Mouse (Mus musculus) midbrain, embryonic 16.5 days (tissue): ENCODE data around the gene Galr3. TPM values are rescaled to one million over a fixed set of nuclear protein-coding genes. Genes with fewer than 3 reads are reported as not detected.

Experiments
- ATAC-seq: fragments of 200-750 bp; cut with Nextera tagmentation; 2 replicates; pipeline ENCODE4 v1.8.0; 2017; ENCODE audit warnings: moderate TSS enrichment
- H3K27ac ChIP-seq: fragments of 300-500 bp; sonication (generic); 2 replicates; pipeline ENCODE4 v1.5.1; 2014; ENCODE audit warnings: mild to moderate bottlenecking, low read length, mixed read lengths
- H3K27me3 ChIP-seq: fragments of 300-500 bp; sonication (generic); 2 replicates; pipeline ENCODE4 v1.6.1; 2014; ENCODE audit warnings: low read depth, low read length, mixed read lengths; ENCODE audit not compliant: control insufficient read depth, insufficient read depth
- H3K36me3 ChIP-seq: fragments of 300-500 bp; sonication (generic); 2 replicates; pipeline ENCODE4 v1.6.1; 2014; ENCODE audit warnings: mild to moderate bottlenecking, low read length, moderate library complexity, mixed read lengths; ENCODE audit not compliant: control insufficient read depth, insufficient read depth
- H3K4me1 ChIP-seq: fragments of 300-500 bp; sonication (generic); 2 replicates; pipeline ENCODE4 v1.6.1; 2014; ENCODE audit warnings: mild to moderate bottlenecking, low read length, mixed read lengths; ENCODE audit not compliant: control insufficient read depth, insufficient read depth
- H3K4me2 ChIP-seq: fragments of 300-500 bp; sonication (generic); 2 replicates; pipeline ENCODE4 v1.6.1; 2014; ENCODE audit warnings: mild to moderate bottlenecking, low read length, mixed read lengths
- H3K4me3 ChIP-seq: fragments of 300-500 bp; sonication (generic); 2 replicates; pipeline ENCODE4 v1.5.1; 2014; ENCODE audit warnings: low read depth, mild to moderate bottlenecking, low read length, moderate library complexity, mixed read lengths
- H3K9ac ChIP-seq: fragments of 300-500 bp; sonication (generic); 2 replicates; pipeline ENCODE4 v1.6.1; 2014; ENCODE audit warnings: low read depth, low read length, mixed read lengths
- H3K9me3 ChIP-seq: fragments of 300-500 bp; sonication (generic); replicated peaks from 2 replicates; pipeline ENCODE4 v1.6.1; 2014; ENCODE audit warnings: mild to moderate bottlenecking, low read length, mixed read lengths; ENCODE audit not compliant: control insufficient read depth, poor library complexity, severe bottlenecking
- WGBS: fragments of 180-500 bp; shearing (Covaris S2); extraction: QIAGEN DNeasy Blood & Tissue Kit; methylation state at CpG from one replicate; pipeline ENCODE4 v1.1.7; 2014; 5-methylcytosine and 5-hydroxymethylcytosine counted together
- microRNA-seq: library from miRNA; unstranded; fragments of <30 nt; microRNA quantifications from one replicate; pipeline ENCODE4, GENCODE M21; 2017
- polyA plus RNA-seq: library from polyadenylated mRNA; unstranded; fragments of >200 nt; fragmentation: Nextera tagmentation; extraction: Ambion mirVana; gene quantifications from 2 replicates; pipeline ENCODE4 v1.2.1, GENCODE M21; 2015

Galr3 gene
- polyA plus RNA-seq, 1 experiment from 2014 or later, result not detected

DNA sequence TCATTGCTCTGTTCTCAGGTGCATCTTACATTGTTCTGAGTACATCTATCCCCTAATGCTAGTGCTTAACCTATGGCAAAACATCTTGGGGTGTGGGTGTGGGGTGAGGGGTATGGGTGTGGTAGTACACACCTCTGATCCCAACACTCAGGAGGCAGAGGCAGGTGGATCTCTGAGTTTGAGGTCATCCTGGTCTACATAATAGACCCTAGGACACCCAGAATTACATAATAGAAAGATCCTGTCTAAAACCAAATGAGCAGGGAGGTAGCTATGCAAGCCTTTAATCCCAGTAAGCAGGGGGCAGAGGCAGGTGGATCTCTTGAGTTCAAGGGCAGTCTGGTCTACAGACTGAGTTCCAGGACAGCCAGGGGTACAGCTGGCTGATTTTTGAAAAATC lies 32.1 kb downstream of the Galr3 start:
- Histone ChIP-seq H3K4me1 (peaks cover 16% of the 10 kb centered on the region), H3K4me3 (no peak overlapping the region), H3K27ac (no peak overlapping the region), H3K9me3 (no peaks in the 10 kb centered on the region), H3K36me3 (peaks cover under 1% of the 10 kb centered on the region; the same call in 1 of the 2 replicates), H3K4me2 (no peak overlapping the region), H3K27me3 (no peaks in the 10 kb centered on the region), H3K9ac (no peak overlapping the region)
- 0 out of 2 replicates have a peak, but pooled peaks have one; percentile 42 for ATAC-seq

DNA sequence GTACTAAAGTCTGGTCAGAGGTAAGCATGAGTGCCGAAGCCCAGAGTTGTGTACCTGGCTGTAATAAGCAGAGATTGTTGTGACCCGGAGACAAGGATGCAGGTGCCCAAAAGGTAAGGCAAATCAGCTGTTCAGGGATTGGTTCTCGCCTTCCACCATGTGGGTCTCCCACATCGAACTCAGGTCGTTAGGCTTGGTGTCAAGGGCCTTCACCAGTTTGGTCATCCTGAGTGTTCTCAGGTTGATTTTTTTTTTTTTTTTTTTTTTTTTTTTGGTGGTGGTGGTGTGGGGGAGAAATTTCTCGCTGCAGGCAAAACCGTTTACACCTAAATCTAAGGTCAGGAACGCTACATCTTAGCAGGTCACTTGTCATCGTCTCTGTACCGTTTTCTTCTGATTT lies 32.8 kb downstream of the Galr3 start:
- Histone ChIP-seq H3K4me2 (peak overlapping the region; percentile 85), H3K9ac (peak overlapping the region; percentile 54), H3K27ac (peak overlapping the region; percentile 75), H3K4me3 (peak overlapping the region; percentile 94), H3K4me1 (peaks cover 16% of the 10 kb centered on the region), H3K36me3 (peaks cover 7% of the 10 kb centered on the region), H3K9me3 (no peaks in the 10 kb centered on the region), H3K27me3 (no peaks in the 10 kb centered on the region)
- 41% methylated on average over 10 of the region's 10 CpGs for WGBS
- ATAC-seq, result no peak

DNA sequence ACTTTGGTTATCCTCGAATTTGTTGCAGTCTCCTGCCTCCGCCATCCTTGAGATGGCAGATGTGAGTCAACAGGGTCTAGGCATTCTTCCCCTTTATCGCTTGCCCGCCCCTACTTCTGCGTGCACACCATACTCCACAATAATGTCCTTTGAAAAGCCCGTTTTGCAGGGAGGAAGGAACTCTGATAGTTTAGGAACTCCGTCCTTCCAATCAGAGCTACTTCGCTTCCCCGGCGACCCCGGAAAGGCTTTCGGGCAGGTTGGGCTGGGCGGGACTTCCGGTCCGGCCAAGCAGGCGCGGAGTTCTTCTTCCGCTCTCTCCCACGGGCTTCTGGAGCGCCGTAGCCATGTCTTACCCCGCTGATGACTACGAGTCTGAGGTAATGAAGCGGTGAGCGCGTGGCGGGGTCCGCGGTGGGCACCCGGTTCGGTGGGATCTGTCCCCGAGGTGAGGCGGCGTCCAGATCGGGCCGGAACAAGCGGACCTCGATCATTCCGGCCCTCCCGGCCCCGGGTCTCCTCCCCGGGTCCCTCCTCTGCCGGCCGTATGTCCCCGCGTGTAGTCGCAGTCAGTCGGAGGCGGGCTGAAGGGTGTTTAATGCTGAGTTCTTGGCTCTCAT lies 33.3 kb downstream of the Galr3 start, which contains the start of gene Eif3l:
TSS of gene Eif3l (plus strand) at position 267 of the 620 bp plus-strand sequence.
- Histone ChIP-seq H3K27me3 (no peaks in the 10 kb centered on the region), H3K4me1 (peaks cover 16% of the 10 kb centered on the region), H3K27ac (peak within 1 kb of the TSS; percentile 75), H3K4me3 (peak within 1 kb of the TSS; percentile 94), H3K36me3 (peaks cover 13% of the 10 kb centered on the region), H3K4me2 (peak within 1 kb of the TSS; percentile 85), H3K9me3 (no peaks in the 10 kb centered on the region), H3K9ac (peak within 1 kb of the TSS; percentile 88)
- peak; percentile 91 for ATAC-seq
- WGBS, result under 1% methylated on average over 49 of the region's 49 CpGs

DNA sequence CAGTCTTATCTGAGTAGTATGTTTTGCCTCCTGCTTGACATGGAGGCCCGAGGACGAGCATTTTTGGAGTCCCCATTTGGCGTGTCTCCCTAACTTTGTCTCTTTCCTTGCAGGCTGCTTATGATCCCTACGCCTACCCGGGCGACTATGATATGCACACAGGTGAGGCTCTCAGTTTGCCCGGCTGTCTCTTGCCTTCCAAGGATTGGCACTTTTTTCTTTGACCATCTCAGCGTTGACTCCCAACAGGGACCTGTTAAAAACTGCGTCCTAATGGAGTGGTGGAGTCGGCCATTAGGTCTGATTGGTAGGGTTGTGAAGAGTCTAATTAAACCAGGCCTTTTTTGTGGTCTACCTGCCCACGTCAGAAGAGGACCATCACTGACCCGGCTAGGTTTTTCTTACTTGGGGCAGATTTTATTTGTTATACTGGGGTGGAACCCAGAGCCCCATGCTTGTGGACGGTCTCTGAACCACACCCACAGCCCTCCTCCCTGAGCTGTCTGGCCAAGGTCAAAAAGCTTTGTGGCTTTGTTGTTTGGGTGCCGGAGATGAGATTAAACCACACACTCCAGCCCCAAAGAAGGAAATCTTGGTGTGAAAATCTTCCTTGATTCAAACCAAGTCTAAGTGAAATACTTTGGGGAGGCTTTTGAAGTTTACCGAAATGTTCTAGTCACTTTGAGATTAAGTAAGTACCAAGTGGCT lies 34.1 kb downstream of the Galr3 start:
- WGBS, result 39% methylated on average over 15 of the region's 15 CpGs
- Histone ChIP-seq H3K4me3 (peak overlapping the region; percentile 94), H3K27ac (no peak overlapping the region)

DNA sequence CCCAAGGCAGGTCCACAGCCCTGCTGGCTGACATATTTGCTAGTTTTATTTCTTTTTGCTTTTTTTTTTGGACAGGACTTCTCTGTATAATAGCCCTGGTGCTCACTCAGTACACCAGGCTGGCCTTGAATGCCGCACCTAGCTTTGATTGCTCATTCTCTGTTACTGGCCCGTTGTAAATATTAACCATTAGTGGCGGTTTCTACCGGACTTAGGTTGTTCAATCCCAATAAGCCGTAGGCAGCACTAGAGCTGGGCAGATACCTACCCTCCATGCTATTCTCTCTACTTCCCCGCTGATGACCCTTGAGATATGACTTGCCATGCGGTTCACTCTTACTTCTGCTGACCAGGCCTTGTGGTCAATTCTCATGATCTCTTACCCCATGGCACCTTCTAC lies 37.9 kb downstream of the Galr3 start:
- Histone ChIP-seq H3K27ac (no peak overlapping the region), H3K4me1 (peaks cover 12% of the 10 kb centered on the region), H3K9ac (no peak overlapping the region), H3K4me2 (no peak overlapping the region), H3K9me3 (no peaks in the 10 kb centered on the region), H3K36me3 (peaks cover 49% of the 10 kb centered on the region), H3K27me3 (no peaks in the 10 kb centered on the region), H3K4me3 (no peak overlapping the region)
- WGBS, result 97% methylated on average over 7 of the region's 7 CpGs
- ATAC-seq, result no peak

More for the DNA sequence above, 34.1 kb downstream of the Galr3 start:
- no peak for ATAC-seq
- Histone ChIP-seq H3K9ac (peak overlapping the region; percentile 88), H3K27me3 (no peaks in the 10 kb centered on the region), H3K36me3 (peaks cover 19% of the 10 kb centered on the region), H3K4me2 (peak overlapping the region; percentile 85), H3K9me3 (no peaks in the 10 kb centered on the region), H3K4me1 (peaks cover 16% of the 10 kb centered on the region)

DNA sequence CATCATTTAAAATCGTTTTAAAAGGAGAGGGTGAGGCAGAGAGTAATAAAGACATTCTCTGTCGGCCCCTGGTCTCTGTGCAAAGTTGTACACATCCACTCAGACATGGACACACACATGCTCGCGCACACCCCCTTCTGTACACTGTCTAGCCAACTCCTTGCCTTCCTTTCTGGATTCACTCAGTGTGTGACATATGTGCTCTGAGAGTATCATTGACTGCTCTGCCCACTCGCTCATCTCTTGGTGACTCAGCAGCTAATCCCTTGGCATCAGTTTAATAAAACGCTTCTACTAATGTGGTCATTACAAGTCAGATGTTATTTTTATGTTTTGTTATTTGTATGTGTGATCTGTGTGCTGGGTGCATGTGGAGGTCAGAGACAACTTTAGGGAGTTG lies 50.6 kb downstream of the Galr3 start:
- Histone ChIP-seq H3K4me1 (no peaks in the 10 kb centered on the region), H3K4me3 (no peak overlapping the region), H3K4me2 (no peak overlapping the region), H3K27me3 (no peaks in the 10 kb centered on the region), H3K9me3 (no peaks in the 10 kb centered on the region), H3K36me3 (peaks cover 47% of the 10 kb centered on the region), H3K27ac (no peak overlapping the region), H3K9ac (no peak overlapping the region)
- 92% methylated on average over 6 of the region's 6 CpGs for WGBS
- ATAC-seq, result no peak

Small RNAs within 50 kb of the gene (microRNA-seq; reads per million reads assigned to microRNA genes)
- 2.6 reads per million, percentile 12 among the genes with 10 or more reads in this experiment for gene Mir6956

Other genes starting within 250 kb of the Galr3 start
- gene Card10, start 238.8 kb upstream of the Galr3 start, polyA plus RNA-seq, result 1.8 and 2.2 TPM in 2 replicates
- 11.4 and 13.6 TPM in 2 replicates for gene Cdc42ep1, start 199.3 kb upstream of the Galr3 start, polyA plus RNA-seq
- gene Lgals2, start 186.4 kb upstream of the Galr3 start, polyA plus RNA-seq, result not detected in 2 replicates
- 46.0 and 46.5 TPM in 2 replicates for gene Gga1, start 164.7 kb upstream of the Galr3 start, polyA plus RNA-seq
- not detected in 2 replicates for gene Gm49510, start 142.2 kb upstream of the Galr3 start, polyA plus RNA-seq
- gene Sh3bp1, start 142.1 kb upstream of the Galr3 start, polyA plus RNA-seq, result 2.2 and 2.7 TPM in 2 replicates
- gene Pdxp, start 128.0 kb upstream of the Galr3 start, polyA plus RNA-seq, result 107 and 126 TPM in 2 replicates
- gene Lgals1, start 115.2 kb upstream of the Galr3 start, polyA plus RNA-seq, result 51.7 and 53.2 TPM in 2 replicates
- 66.3 and 67.6 TPM in 2 replicates for gene Nol12, start 107.0 kb upstream of the Galr3 start, polyA plus RNA-seq
- 40.9 and 48.8 TPM in 2 replicates for gene Triobp, start 94.2 kb upstream of the Galr3 start, polyA plus RNA-seq
- gene H1f0, start 13.4 kb upstream of the Galr3 start, polyA plus RNA-seq, result 167 and 180 TPM in 2 replicates
- gene Ankrd54, start 21.0 kb downstream of the Galr3 start, polyA plus RNA-seq, result 54.4 and 57.8 TPM in 2 replicates
- 165 TPM in 2 replicates for gene Eif3l, start 33.3 kb downstream of the Galr3 start, polyA plus RNA-seq
- gene Micall1, start 67.0 kb downstream of the Galr3 start, polyA plus RNA-seq, result 12.0 and 12.7 TPM in 2 replicates
- gene Polr2f, start 99.1 kb downstream of the Galr3 start, polyA plus RNA-seq, result 266 and 286 TPM in 2 replicates
- gene 1700088E04Rik, start 99.4 kb downstream of the Galr3 start, polyA plus RNA-seq, result 18.8 and 19.1 TPM in 2 replicates
- 3.0 and 3.8 TPM in 2 replicates for gene Sox10, start 123.4 kb downstream of the Galr3 start, polyA plus RNA-seq
- 109 and 110 TPM in 2 replicates for gene Pick1, start 187.3 kb downstream of the Galr3 start, polyA plus RNA-seq
- gene Gm49486, start 187.5 kb downstream of the Galr3 start, polyA plus RNA-seq, result 0.47 and 1.3 TPM in 2 replicates
- gene Slc16a8, start 212.9 kb downstream of the Galr3 start, polyA plus RNA-seq, result 0.40 and 0.61 TPM in 2 replicates
- 1.3 and 3.6 TPM in 2 replicates for gene Baiap2l2, start 243.7 kb downstream of the Galr3 start, polyA plus RNA-seq